Mouse (Mus musculus) forebrain, embryonic 14.5 days (tissue): ENCODE results near the gene Rab7. TPM values are rescaled to one million over a fixed set of nuclear protein-coding genes. Genes with fewer than 3 reads are reported as not detected.

Experiments used
- ATAC-seq: fragments of 200-750 bp; cut with Nextera tagmentation; 2 replicates; pipeline ENCODE4 v1.8.0; 2017; ENCODE audit warnings: mild to moderate bottlenecking, moderate library complexity
- DNase-seq: peaks from one replicate; pipeline ENCODE4 v3.0.0-alpha.2; 2015; ENCODE audit warnings: low spot score
- H3K27ac ChIP-seq: fragments of 300-500 bp; sonication (generic); 2 replicates; pipeline ENCODE4 v1.5.1; 2014; ENCODE audit warnings: low read depth, mild to moderate bottlenecking, control low read depth, low read length, moderate library complexity
- H3K27me3 ChIP-seq: fragments of 300-500 bp; sonication (generic); replicated peaks from 2 replicates; pipeline ENCODE4 v1.6.1; 2014; ENCODE audit warnings: low read length, control low read depth, mixed read lengths; ENCODE audit not compliant: control insufficient read depth, insufficient read depth
- H3K36me3 ChIP-seq: fragments of 300-500 bp; sonication (generic); 2 replicates; pipeline ENCODE4 v1.6.1; 2014; ENCODE audit warnings: low read length, control low read depth; ENCODE audit not compliant: control insufficient read depth, insufficient read depth
- H3K4me1 ChIP-seq: fragments of 300-500 bp; sonication (generic); 2 replicates; pipeline ENCODE4 v1.6.1; 2014; ENCODE audit warnings: antibody characterized with exemption, low read length, control low read depth; ENCODE audit not compliant: control insufficient read depth, insufficient read depth
- H3K4me2 ChIP-seq: fragments of 300-500 bp; sonication (generic); 2 replicates; pipeline ENCODE4 v1.6.1; 2014; ENCODE audit warnings: mild to moderate bottlenecking, control low read depth, low read length
- H3K4me3 ChIP-seq: fragments of 300-500 bp; sonication (generic); 2 replicates; pipeline ENCODE4 v1.5.1; 2014; ENCODE audit warnings: low read depth, low read length, control low read depth
- H3K9ac ChIP-seq: fragments of 300-500 bp; sonication (generic); 2 replicates; pipeline ENCODE4 v1.6.1; 2014; ENCODE audit warnings: mild to moderate bottlenecking, low read length, control low read depth, moderate library complexity
- H3K9me3 ChIP-seq: fragments of 300-500 bp; sonication (generic); replicated peaks from 2 replicates; pipeline ENCODE4 v1.6.1; 2016; ENCODE audit warnings: low read length, control low read depth, mixed read lengths; ENCODE audit not compliant: control insufficient read depth
- WGBS: fragments of 180-500 bp; shearing (Covaris S2); extraction: QIAGEN DNeasy Blood & Tissue Kit; methylation state at CpG from one replicate; pipeline ENCODE4 v1.1.7; 2014; 5-methylcytosine and 5-hydroxymethylcytosine counted together
- polyA plus RNA-seq: library from polyadenylated mRNA; unstranded; fragments of >200 nt; fragmentation: Nextera tagmentation; extraction: Ambion mirVana; gene quantifications from 2 replicates; pipeline ENCODE4 v1.2.1, GENCODE M21; 2014

Rab7 gene
- polyA plus RNA-seq, 1 experiment from 2014 or later = 342 TPM

GRCm38 (mm10) chr6:88044234-88044576 lies 865 bp downstream of the Rab7 start:
- Histone ChIP-seq H3K4me1 (peaks cover 6% of the 10 kb centered on the region), H3K4me3 (peak overlapping the region; percentile 97), H3K9ac (peak overlapping the region; percentile 95), H3K27me3 (peaks cover 4% of the 10 kb centered on the region; the same call in 1 of the 2 replicates), H3K36me3 (peaks cover 4% of the 10 kb centered on the region; the same call in 1 of the 2 replicates), H3K4me2 (peak overlapping the region; percentile 90), H3K27ac (no peak overlapping the region), H3K9me3 (no peaks in the 10 kb centered on the region)
- no peak for DNase-seq
- WGBS = 6% methylated on average over 3 of the region's 3 CpGs
- no peak for ATAC-seq

DNA sequence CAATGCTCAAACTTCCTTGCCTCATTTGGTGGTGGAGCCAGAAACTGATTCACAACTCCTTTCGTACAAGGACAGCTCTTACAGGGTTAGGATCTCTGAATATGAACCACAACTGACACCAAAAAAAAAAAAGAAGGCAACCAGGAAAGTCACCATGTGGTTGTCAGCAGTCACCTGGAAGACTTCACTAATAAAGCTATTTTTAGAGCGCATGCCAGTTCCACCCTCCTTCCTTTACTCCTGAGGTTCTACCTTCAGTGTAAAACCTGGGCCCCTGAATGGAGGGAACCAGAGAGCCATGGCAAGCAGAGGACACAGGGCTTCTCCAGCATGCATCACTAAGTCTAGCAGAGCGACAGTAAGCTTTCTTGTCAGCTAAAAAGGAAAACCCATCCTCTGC lies 2.7 kb downstream of the Rab7 start:
- no peak overlapping the region for H3K4me2 ChIP-seq

GRCm38 (mm10) chr6:88041221-88041620 lies 3.8 kb downstream of the Rab7 start:
- no peaks in the 10 kb centered on the region for H3K9me3 ChIP-seq
- peaks cover 6% of the 10 kb centered on the region for H3K4me1 ChIP-seq
- H3K9ac ChIP-seq = no peak overlapping the region
- DNase-seq (no peak), ATAC-seq (no peak)
- peaks cover 11% of the 10 kb centered on the region; the same call in 1 of the 2 replicates for H3K36me3 ChIP-seq
- no peak overlapping the region for H3K27ac ChIP-seq
- 74% methylated on average over 4 of the region's 4 CpGs for WGBS
- H3K4me3 ChIP-seq = no peak overlapping the region
- H3K4me2 ChIP-seq = no peak overlapping the region
- no peaks in the 10 kb centered on the region for H3K27me3 ChIP-seq

More for the DNA sequence above, 2.7 kb downstream of the Rab7 start:
- H3K27ac ChIP-seq = no peak overlapping the region
- DNase-seq (no peak), ATAC-seq (no peak)
- peaks cover 3% of the 10 kb centered on the region; the same call in 1 of the 2 replicates for H3K27me3 ChIP-seq
- WGBS = 91% methylated on average over 3 of the region's 3 CpGs
- H3K4me1 ChIP-seq = peaks cover 6% of the 10 kb centered on the region
- peaks cover 8% of the 10 kb centered on the region; the same call in 1 of the 2 replicates for H3K36me3 ChIP-seq
- no peaks in the 10 kb centered on the region for H3K9me3 ChIP-seq
- H3K4me3 ChIP-seq = no peak overlapping the region
- no peak overlapping the region for H3K9ac ChIP-seq

- Histone ChIP-seq H3K27me3 (no peaks in the 10 kb centered on the region), H3K4me2 (no peak overlapping the region), H3K9me3 (no peaks in the 10 kb centered on the region), H3K4me1 (peaks cover 6% of the 10 kb centered on the region), H3K4me3 (no peak overlapping the region), H3K36me3 (peaks cover 12% of the 10 kb centered on the region; the same call in 1 of the 2 replicates), H3K27ac (no peak overlapping the region), H3K9ac (no peak overlapping the region)
- ATAC-seq = no peak
- no peak for DNase-seq
- WGBS = 95% methylated on average over 4 of the region's 4 CpGs
Observed at GRCm38 (mm10) chr6:88039426-88039825, 5.6 kb downstream of the Rab7 start.

DNA sequence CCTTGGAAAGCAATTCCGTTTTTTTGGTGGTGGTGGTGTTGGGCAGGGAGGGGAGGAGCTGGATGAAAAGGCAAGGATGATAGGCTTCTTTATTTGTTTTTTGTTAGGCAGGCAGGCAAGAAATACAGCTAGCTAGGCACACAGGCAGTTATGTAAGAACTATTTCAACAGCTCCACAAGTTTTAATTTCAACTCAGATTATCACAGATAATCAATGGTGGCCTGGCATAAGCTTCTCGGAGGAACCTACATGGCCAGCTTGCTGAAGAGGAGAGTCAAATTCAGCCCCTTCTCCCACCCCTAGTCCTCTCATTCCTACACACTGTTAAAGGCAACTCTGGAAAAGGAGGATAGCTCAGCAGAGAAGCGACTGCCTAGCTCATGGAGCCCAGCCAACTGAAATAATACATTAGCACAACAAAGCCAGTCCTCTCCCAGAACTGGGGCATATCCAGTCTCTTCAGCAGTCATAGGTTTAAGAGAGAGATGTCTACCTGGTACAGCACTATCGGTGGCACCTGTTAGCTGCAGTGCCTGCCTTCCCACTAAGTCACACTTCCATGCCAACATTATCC lies 7.5 kb downstream of the Rab7 start:
- no peaks in the 10 kb centered on the region for H3K27me3 ChIP-seq
- ATAC-seq (no peak), DNase-seq (peak; percentile 11)
- no peaks in the 10 kb centered on the region for H3K9me3 ChIP-seq
- WGBS = 75% methylated on average over 4 of the region's 4 CpGs
- peaks cover 12% of the 10 kb centered on the region; the same call in 1 of the 2 replicates for H3K36me3 ChIP-seq
- no peak overlapping the region for H3K9ac ChIP-seq
- no peak overlapping the region for H3K27ac ChIP-seq
- no peak overlapping the region for H3K4me2 ChIP-seq
- H3K4me1 ChIP-seq = no peaks in the 10 kb centered on the region
- no peak overlapping the region for H3K4me3 ChIP-seq

- DNase-seq = no peak
- Histone ChIP-seq H3K9me3 (no peaks in the 10 kb centered on the region), H3K4me2 (no peak overlapping the region)
Observed at GRCm38 (mm10) chr6:88033504-88033903, 11.6 kb downstream of the Rab7 start.

DNA sequence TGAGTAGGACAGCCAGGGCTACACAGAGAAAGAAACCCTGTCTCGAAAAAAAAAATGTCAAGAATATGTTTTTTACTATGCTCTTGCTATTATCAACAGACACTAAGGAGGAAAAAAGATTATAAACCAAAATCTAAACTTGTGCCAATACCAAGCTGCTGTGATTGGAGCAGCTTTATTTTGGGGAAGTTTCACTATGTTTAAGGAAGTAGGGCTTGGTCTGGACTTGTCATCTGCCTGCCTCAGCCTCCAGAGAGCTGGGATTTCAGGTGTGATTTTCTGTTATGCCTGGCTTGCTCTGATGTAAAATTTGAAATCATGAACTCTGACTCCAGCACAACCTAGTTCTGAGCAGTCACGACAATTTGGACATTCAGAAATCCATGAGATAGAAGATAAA lies 14.6 kb downstream of the Rab7 start:
- Histone ChIP-seq H3K36me3 (0 out of 2 replicates have a peak, but pooled peaks cover 7% of the 10 kb centered on the region), H3K9me3 (no peaks in the 10 kb centered on the region), H3K4me3 (no peak overlapping the region), H3K4me2 (no peak overlapping the region), H3K4me1 (no peaks in the 10 kb centered on the region), H3K27ac (no peak overlapping the region), H3K9ac (no peak overlapping the region), H3K27me3 (no peaks in the 10 kb centered on the region)
- ATAC-seq = no peak
- WGBS = 99% methylated on average over 2 of the region's 2 CpGs
- DNase-seq = no peak

More at GRCm38 (mm10) chr6:88033504-88033903, 11.6 kb downstream of the Rab7 start:
- no peaks in the 10 kb centered on the region for H3K27me3 ChIP-seq
- no peaks in the 10 kb centered on the region for H3K4me1 ChIP-seq
- WGBS = 100% methylated on average over 3 of the region's 3 CpGs
- ATAC-seq = no peak
- H3K9ac ChIP-seq = no peak overlapping the region
- no peak overlapping the region for H3K27ac ChIP-seq
- no peak overlapping the region for H3K4me3 ChIP-seq
- 0 out of 2 replicates have a peak, but pooled peaks cover 14% of the 10 kb centered on the region for H3K36me3 ChIP-seq

DNA sequence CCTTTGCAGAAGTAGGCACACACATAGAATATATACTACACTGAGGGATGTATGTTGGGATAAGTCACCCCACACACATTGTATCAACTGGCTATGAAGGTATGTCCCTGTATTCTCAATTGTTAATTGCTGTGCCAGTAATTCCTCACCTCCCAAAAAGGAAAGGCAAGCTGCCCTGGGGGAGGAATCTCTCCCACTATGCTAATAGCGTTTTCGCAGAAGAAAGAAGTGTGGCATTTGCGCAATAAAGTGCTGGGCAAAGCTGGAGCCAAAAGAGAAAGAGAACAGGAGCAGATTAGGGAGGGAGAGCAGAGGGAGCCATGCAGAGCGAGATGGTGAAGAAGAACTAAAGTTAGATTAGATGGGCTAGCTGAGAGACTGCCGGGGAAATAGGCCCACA lies 17.7 kb downstream of the Rab7 start:
- 0 out of 2 replicates have a peak, but pooled peaks cover 15% of the 10 kb centered on the region for H3K36me3 ChIP-seq

GRCm38 (mm10) chr6:88023316-88023890 lies 21.7 kb downstream of the Rab7 start:
- H3K4me2 ChIP-seq = no peak overlapping the region
- ATAC-seq = no peak
- no peaks in the 10 kb centered on the region for H3K4me1 ChIP-seq
- H3K36me3 ChIP-seq = 0 out of 2 replicates have a peak, but pooled peaks cover 8% of the 10 kb centered on the region
- WGBS = 97% methylated on average over 10 of the region's 10 CpGs
- no peaks in the 10 kb centered on the region for H3K9me3 ChIP-seq
- no peak overlapping the region for H3K27ac ChIP-seq
- no peak overlapping the region for H3K4me3 ChIP-seq
- no peak for DNase-seq
- H3K9ac ChIP-seq = no peak overlapping the region
- no peaks in the 10 kb centered on the region for H3K27me3 ChIP-seq

More for the DNA sequence above, 17.7 kb downstream of the Rab7 start:
- H3K27ac ChIP-seq = no peak overlapping the region
- DNase-seq (no peak), ATAC-seq (no peak)
- H3K27me3 ChIP-seq = no peaks in the 10 kb centered on the region
- H3K4me2 ChIP-seq = no peak overlapping the region
- no peaks in the 10 kb centered on the region for H3K4me1 ChIP-seq
- WGBS = 74% methylated on average over 5 of the region's 5 CpGs
- H3K9ac ChIP-seq = no peak overlapping the region
- H3K4me3 ChIP-seq = no peak overlapping the region
- H3K9me3 ChIP-seq = no peaks in the 10 kb centered on the region
